Comparison of ENCODE assay signal across 14 mouse cellular contexts in genomic region chr8:121126191-121126590, GRCm38 (mm10). TPM values are rescaled to one million over a fixed set of nuclear protein-coding genes. Genes with fewer than 3 reads are reported as not detected.
DNase-seq lines count a peak whose midpoint lies in the region; ATAC-seq and TF ChIP-seq lines count a peak whose summit lies in the region.
"Had no signal": no experiment of that assay in that cellular context is flagged by ENCODE, and none has a peak within 500 bp of the region (broad histone marks: within the 10 kb centered on the region; RNA-seq: fewer than 3 reads in every experiment).

No protein-coding gene starts in this region.

- 3% methylated on average over 6 of the region's 6 CpGs for WGBS in hindbrain, embryonic 11.5 days
- WGBS in hindbrain, embryonic 13.5 days = 3% methylated on average over 6 of the region's 6 CpGs
- 5% methylated on average over 6 of the region's 6 CpGs for WGBS in limb, embryonic 10.5 days

- intact Hi-C loops in left cerebral cortex, postnatal 14 days (cut with DNase I) = loop anchor here (5.0 kb wide), 1 partner anchor 91 kb away; no protein-coding TSS in a partner anchor

- H3K36me3 ChIP-seq in hindbrain, embryonic 11.5 days (ENCODE audit: control insufficient read depth, insufficient read depth, low read length) = no peaks in the 10 kb centered on the region
- no peaks in the 10 kb centered on the region for H3K36me3 ChIP-seq in hindbrain, embryonic 13.5 days
- peaks cover 23% of the 10 kb centered on the region for H3K36me3 ChIP-seq in C2C12 (ENCODE audit: control insufficient read depth, insufficient read depth)
- H3K36me3 ChIP-seq in limb, embryonic 10.5 days = no peaks in the 10 kb centered on the region

- no peak overlapping the region for H3K4me3 ChIP-seq in hindbrain, embryonic 11.5 days (ENCODE audit: low read depth, low read length)
- no peak overlapping the region; the same call in 1 of the 2 replicates for H3K4me3 ChIP-seq in hindbrain, embryonic 13.5 days
- peak overlapping the region; percentile 37 for H3K4me3 ChIP-seq in C2C12 (ENCODE audit: insufficient read depth, poor library complexity, severe bottlenecking)
- H3K4me3 ChIP-seq in limb, embryonic 10.5 days = peak overlapping the region; percentile 39; the same call in 1 of the 2 replicates
- H3K4me3 ChIP-seq: left cerebral cortex, adult 2 months had no signal

- H3K4me2 ChIP-seq in hindbrain, embryonic 11.5 days (replicated peaks; ENCODE audit: low read depth, low read length) = no peak overlapping the region
- H3K4me2 ChIP-seq in hindbrain, embryonic 13.5 days = no peak overlapping the region

- no peaks in the 10 kb centered on the region for H3K9me3 ChIP-seq in hindbrain, embryonic 11.5 days (ENCODE audit: control insufficient read depth, low read length)
- peaks cover 3% of the 10 kb centered on the region; the same call in 1 of the 2 replicates for H3K9me3 ChIP-seq in hindbrain, embryonic 13.5 days
- H3K9me3 ChIP-seq in limb, embryonic 10.5 days (replicated peaks) = no peaks in the 10 kb centered on the region

- H3K79me3 ChIP-seq in C2C12 (ENCODE audit: low read depth) = peaks cover 9% of the 10 kb centered on the region

- peak overlapping the region; percentile 55 for H3ac ChIP-seq in C2C12 (ENCODE audit: control insufficient read depth, insufficient read length, low read depth)

- ATAC-seq in hindbrain, embryonic 11.5 days (ENCODE audit: low FRiP score) = no peak
- no peak for ATAC-seq in hindbrain, embryonic 13.5 days (ENCODE audit: low FRiP score)

- peak; percentile 36 for DNase-seq in embryo, embryonic 10.5 days (ENCODE audit: low spot score)
- DNase-seq in embryo, embryonic 10 days (ENCODE audit: low spot score) = no peak
- DNase-seq in hindbrain, embryonic 11.5 days (ENCODE audit: low spot score) = peak; percentile 27
- no peak for DNase-seq in limb, embryonic 10.5 days (ENCODE audit: low spot score)
- DNase-seq in frontal cortex, postnatal 10 days (ENCODE audit: low spot score in 2 of 2) = no peak
- DNase-seq in left cerebral cortex, postnatal 14 days (ENCODE audit: low spot score in 2 of 2) = no peak
- DNase-seq: cerebellum, postnatal 36 days; lung, adult 2 months; thymus, postnatal 25 days had no signal

- H3K79me2 ChIP-seq in C2C12 (ENCODE audit: control insufficient read depth, insufficient read depth) = peaks cover 40% of the 10 kb centered on the region

- H3K4me1 ChIP-seq in hindbrain, embryonic 11.5 days (replicated peaks; ENCODE audit: control insufficient read depth, insufficient read depth, low read length) = peaks cover 5% of the 10 kb centered on the region
- H3K4me1 ChIP-seq in hindbrain, embryonic 13.5 days (replicated peaks) = peaks cover 30% of the 10 kb centered on the region
- H3K4me1 ChIP-seq in limb, embryonic 10.5 days = peaks cover 51% of the 10 kb centered on the region

- H3K27me3 ChIP-seq in hindbrain, embryonic 11.5 days (ENCODE audit: control insufficient read depth, insufficient read depth, low read length) = peaks cover 99% of the 10 kb centered on the region
- peaks cover 100% of the 10 kb centered on the region for H3K27me3 ChIP-seq in hindbrain, embryonic 13.5 days
- H3K27me3 ChIP-seq in C2C12 (ENCODE audit: control insufficient read depth, insufficient read depth, insufficient read length) = no peaks in the 10 kb centered on the region
- peaks cover 100% of the 10 kb centered on the region for H3K27me3 ChIP-seq in limb, embryonic 10.5 days (ENCODE audit: low read depth, poor library complexity, severe bottlenecking)

- no peak overlapping the region for H3K27ac ChIP-seq in hindbrain, embryonic 11.5 days (ENCODE audit: low read depth, low read length)
- no peak overlapping the region for H3K27ac ChIP-seq in hindbrain, embryonic 13.5 days
- no peak overlapping the region for H3K27ac ChIP-seq in limb, embryonic 10.5 days
- H3K27ac ChIP-seq: left cerebral cortex, adult 2 months had no signal

- no peak overlapping the region for H3K9ac ChIP-seq in hindbrain, embryonic 11.5 days (ENCODE audit: low read depth, low read length)
- H3K9ac ChIP-seq in hindbrain, embryonic 13.5 days = no peak overlapping the region

- TF ChIP-seq CTCF in C2C12 (IDR thresholded peaks at IDR 0.05; ENCODE audit: control insufficient read depth, insufficient read depth, insufficient read length) = no peak

TF ChIP-seq in C2C12, 6 proteins besides CTCF, POLR2A, EP300 and RAD21:
- TF ChIP-seq MAX (IDR thresholded peaks at IDR 0.05) (no peak), MYOD1 (IDR thresholded peaks at IDR 0.05; ENCODE audit: control insufficient read depth, insufficient read length, low read depth) (no peak), MYOG (IDR thresholded peaks at IDR 0.05; ENCODE audit: control insufficient read depth, extremely low read depth, insufficient read length) (no peak), CEBPB (IDR thresholded peaks at IDR 0.05; ENCODE audit: low read depth) (no peak), USF1 (IDR thresholded peaks at IDR 0.05; ENCODE audit: low read depth) (no peak), FOSL1 (IDR thresholded peaks at IDR 0.05; ENCODE audit: insufficient read depth, low read length, poor library complexity, severe bottlenecking) (no peak)

RNA-seq across cellular contexts. Expression of gene Foxl1, which starts 1.5 kb away (rescaled TPM):
- 0.73 and 1.9 TPM in 2 replicates for polyA plus RNA-seq in hindbrain, embryonic 11.5 days (2014; fragmentation: Nextera tagmentation; extraction: Ambion mirVana)
- polyA plus RNA-seq in hindbrain, embryonic 13.5 days (2015; fragmentation: Nextera tagmentation; extraction: Ambion mirVana) = 0.16 and 0.27 TPM in 2 replicates
- 6.1 TPM for polyA plus RNA-seq in C2C12 (2012; fragmentation: generic; extraction: Trizol)
- 0.13 and 0.15 TPM in 2 replicates for polyA plus RNA-seq in limb, embryonic 10.5 days (2016; fragmentation: Nextera tagmentation; extraction: Ambion mirVana)
- under 1 TPM; 0.13 to 0.15 TPM for total RNA-seq in left cerebral cortex, postnatal 14 days (2021)
- polyA plus RNA-seq: midbrain, embryonic 14.5 days had no signal

RNA-seq across cellular contexts. Expression of gene Foxc2, which starts 10.2 kb away (rescaled TPM):
- 6.8 and 8.0 TPM in 2 replicates for polyA plus RNA-seq in hindbrain, embryonic 11.5 days (2014; fragmentation: Nextera tagmentation; extraction: Ambion mirVana)
- polyA plus RNA-seq in hindbrain, embryonic 13.5 days (2015; fragmentation: Nextera tagmentation; extraction: Ambion mirVana) = 2.8 and 4.1 TPM in 2 replicates
- 22.9 TPM for polyA plus RNA-seq in C2C12 (2012; fragmentation: generic; extraction: Trizol)
- 2.3 and 3.3 TPM in 2 replicates for polyA plus RNA-seq in limb, embryonic 10.5 days (2016; fragmentation: Nextera tagmentation; extraction: Ambion mirVana)
- 1 to 10 TPM; 2.7 to 3.5 TPM for total RNA-seq in left cerebral cortex, postnatal 14 days (2021)

RNA-seq across cellular contexts. Expression of gene Mthfsd, which starts 18.0 kb away (rescaled TPM):
- 53.5 and 56.1 TPM in 2 replicates for polyA plus RNA-seq in hindbrain, embryonic 11.5 days (2014; fragmentation: Nextera tagmentation; extraction: Ambion mirVana)
- 53.8 and 54.1 TPM in 2 replicates for polyA plus RNA-seq in hindbrain, embryonic 13.5 days (2015; fragmentation: Nextera tagmentation; extraction: Ambion mirVana)
- polyA plus RNA-seq in C2C12 (2012; fragmentation: generic; extraction: Trizol) = 22.7 TPM
- 58.5 and 67.6 TPM in 2 replicates for polyA plus RNA-seq in limb, embryonic 10.5 days (2016; fragmentation: Nextera tagmentation; extraction: Ambion mirVana)
- 10 to 100 TPM; 27.0 to 33.4 TPM for total RNA-seq in left cerebral cortex, postnatal 14 days (2021)

RNA-seq across cellular contexts. Expression of gene Foxf1, which starts 42.0 kb away (rescaled TPM):
- polyA plus RNA-seq in hindbrain, embryonic 11.5 days (2014; fragmentation: Nextera tagmentation; extraction: Ambion mirVana) = 2.1 and 2.3 TPM in 2 replicates
- 0.96 and 1.3 TPM in 2 replicates for polyA plus RNA-seq in hindbrain, embryonic 13.5 days (2015; fragmentation: Nextera tagmentation; extraction: Ambion mirVana)
- polyA plus RNA-seq in C2C12 (2012; fragmentation: generic; extraction: Trizol) = 0.04 TPM
- 0.48 and 4.4 TPM in 2 replicates for polyA plus RNA-seq in limb, embryonic 10.5 days (2016; fragmentation: Nextera tagmentation; extraction: Ambion mirVana)
- total RNA-seq in left cerebral cortex, postnatal 14 days (2021) = 1 to 10 TPM; 1.0 to 1.4 TPM
- total RNA-seq: MEL had no signal

Comparison
In these comparisons a context has a peak if more than half of its experiments do, and no peak if none do; other contexts are left out.
1. DNase-seq: peak in embryo, embryonic 10.5 days (single experiment) and hindbrain, embryonic 11.5 days (single experiment); none in embryo, embryonic 10 days (single experiment), limb, embryonic 10.5 days (single experiment), frontal cortex, postnatal 10 days (0 of 2) and left cerebral cortex, postnatal 14 days (0 of 2).
2. H3K4me3 ChIP-seq: peak in C2C12 (single experiment) and limb, embryonic 10.5 days (single experiment); none in hindbrain, embryonic 11.5 days (single experiment) and hindbrain, embryonic 13.5 days (single experiment).